Mouse (Mus musculus) CH12.LX (cell line): ENCODE data around the gene Tppp. TPM values are rescaled to one million over a fixed set of nuclear protein-coding genes. Genes with fewer than 3 reads are reported as not detected.

Experiments used
- DNase-seq: peaks from one replicate; pipeline ENCODE4 v3.0.0-alpha.2; 2013; ENCODE audit errors: extremely low read depth
- H3K27ac ChIP-seq: 2 replicates; pipeline ENCODE4 v1.5.1; 2012; ENCODE audit warnings: low read depth, mild to moderate bottlenecking, control low read depth, moderate library complexity; ENCODE audit not compliant: insufficient read depth
- H3K27me3 ChIP-seq: replicated peaks from 2 replicates; pipeline ENCODE3; 2012; ENCODE audit warnings: inconsistent platforms
- H3K36me3 ChIP-seq, 2 experiments: replicated peaks in 1 of 2; 2 replicates each; pipeline versions ENCODE3 to v1.6.1; 2012; ENCODE audit warnings: inconsistent platforms in 1 of 2, low read length in 1 of 2, mild to moderate bottlenecking in 1 of 2, mixed read lengths in 1 of 2, moderate library complexity in 1 of 2; ENCODE audit not compliant: control insufficient read depth in 1 of 2, insufficient read depth in 1 of 2
- H3K4me1 ChIP-seq, 2 experiments: 2 replicates each; pipeline ENCODE4 v1.6.1; 2012; ENCODE audit warnings: inconsistent platforms in 1 of 2, moderate library complexity in 1 of 2; ENCODE audit not compliant: insufficient read depth in 2 of 2, control insufficient read depth in 1 of 2
- H3K4me2 ChIP-seq: 2 replicates; pipeline ENCODE4 v1.6.1; 2012; ENCODE audit warnings: low read depth, mild to moderate bottlenecking, control low read depth; ENCODE audit not compliant: poor library complexity, insufficient read depth, severe bottlenecking
- H3K4me3 ChIP-seq, 3 experiments: fragments of 150-350 bp in 1 of 3; sonication (generic) in 1 of 3; replicated peaks in 1 of 3; 2 replicates each; pipeline versions ENCODE3 to v1.5.1; 2011 to 2012; ENCODE audit warnings: low read depth in 2 of 3, low read length in 2 of 3, mild to moderate bottlenecking in 2 of 3, moderate library complexity in 2 of 3, control low read depth in 1 of 3, improper control_type of control experiment in 1 of 3, inconsistent platforms in 1 of 3, mixed read lengths in 1 of 3; ENCODE audit not compliant: poor library complexity in 1 of 3
- H3K79me2 ChIP-seq: replicated peaks from 2 replicates; pipeline ENCODE4 v1.6.1; 2012; ENCODE audit warnings: mild to moderate bottlenecking, moderate library complexity; ENCODE audit not compliant: control insufficient read depth, poor library complexity, insufficient read depth, severe bottlenecking; ENCODE audit errors: extremely low read depth
- H3K9ac ChIP-seq: 2 replicates; pipeline ENCODE4 v1.6.1; 2012; ENCODE audit warnings: low read depth, mild to moderate bottlenecking, control low read depth, moderate library complexity; ENCODE audit not compliant: insufficient read depth
- H3K9me3 ChIP-seq: replicated peaks from 2 replicates; pipeline ENCODE3; 2012; ENCODE audit warnings: low read length, inconsistent platforms, mixed read lengths
- BHLHE40 ChIP-seq: IDR thresholded peaks from 2 replicates; pipeline ENCODE4 v1.6.1; 2011; ENCODE audit warnings: mild to moderate bottlenecking, low read depth, low read length, improper control_type of control experiment
- EP300 ChIP-seq: IDR thresholded peaks from 2 replicates; pipeline ENCODE4 v1.6.1; 2011; ENCODE audit warnings: low read length, improper control_type of control experiment
- GABPA ChIP-seq: IDR thresholded peaks from 2 replicates; pipeline ENCODE4 v1.6.1; 2012; ENCODE audit warnings: low read depth, low read length, improper control_type of control experiment, inconsistent platforms; ENCODE audit not compliant: insufficient replicate concordance
- JUND ChIP-seq: conservative IDR thresholded peaks from 2 replicates; pipeline ENCODE4 v1.6.1; 2011; ENCODE audit warnings: low read depth, low read length, improper control_type of control experiment
- MAX ChIP-seq: IDR thresholded peaks from 2 replicates; pipeline ENCODE4 v1.6.1; 2011; ENCODE audit warnings: low read length, improper control_type of control experiment
- MAZ ChIP-seq: IDR thresholded peaks from 2 replicates; pipeline ENCODE4 v1.6.1; 2012; ENCODE audit warnings: low read depth, mild to moderate bottlenecking, inconsistent platforms, low read length, improper control_type of control experiment, moderate library complexity
- MEF2A ChIP-seq: IDR thresholded peaks from 2 replicates; pipeline ENCODE4 v1.6.1; 2014; ENCODE audit warnings: low read depth, mild to moderate bottlenecking, inconsistent platforms, low read length, improper control_type of control experiment, borderline replicate concordance
- MXI1 ChIP-seq: IDR thresholded peaks from 2 replicates; pipeline ENCODE4 v1.6.1; 2011; ENCODE audit warnings: mild to moderate bottlenecking, low read depth, low read length, improper control_type of control experiment
- MYC ChIP-seq: IDR thresholded peaks from 2 replicates; pipeline ENCODE4 v1.6.1; 2011; ENCODE audit warnings: low read depth, mild to moderate bottlenecking, improper control_type of control experiment, low read length
- NELFE ChIP-seq: IDR thresholded peaks from 2 replicates; pipeline ENCODE4 v1.6.1; 2011; ENCODE audit warnings: low read depth, low read length, improper control_type of control experiment
- RCOR1 ChIP-seq: conservative IDR thresholded peaks from 2 replicates; pipeline ENCODE4 v1.6.1; 2012; ENCODE audit warnings: low read depth, mild to moderate bottlenecking, inconsistent platforms, low read length, improper control_type of control experiment
- TBP ChIP-seq: conservative IDR thresholded peaks from 2 replicates; pipeline ENCODE4 v1.6.1; 2011; ENCODE audit warnings: low read depth, low read length, improper control_type of control experiment
- TCF12 ChIP-seq: IDR thresholded peaks from 2 replicates; pipeline ENCODE4 v1.6.1; 2014; ENCODE audit warnings: low read depth, mild to moderate bottlenecking, inconsistent platforms, low read length, improper control_type of control experiment
- ZKSCAN1 ChIP-seq: IDR thresholded peaks from 2 replicates; pipeline ENCODE4 v1.6.1; 2012; ENCODE audit warnings: low read depth, inconsistent platforms, low read length, improper control_type of control experiment, borderline replicate concordance
- ZMIZ1 ChIP-seq: IDR thresholded peaks from 2 replicates; pipeline ENCODE4 v1.6.1; 2012; ENCODE audit warnings: low read depth, mild to moderate bottlenecking, inconsistent platforms, low read length, improper control_type of control experiment
- ZNF384 ChIP-seq: IDR thresholded peaks from 2 replicates; pipeline ENCODE4 v1.6.1; 2012; ENCODE audit warnings: low read depth, low read length, improper control_type of control experiment, inconsistent platforms
- dilution Hi-C: fragments of 300-500 bp; cut with MboI; formaldehyde crosslinking; loops from 2 replicates; pipeline ENCODE4 v1.14.3; 2020; ENCODE audit warnings: low sequenced_read_pairs; ENCODE audit not compliant: extremely low pct_unique_long_range_greater_than_20kb, extremely low pct_ligation_motif_present
- in situ Hi-C: fragments of 300-500 bp; cut with MboI; formaldehyde crosslinking; loops from 3 replicates; pipeline ENCODE4 v1.14.3; 2019; ENCODE audit warnings: low sequenced_read_pairs, low pct_ligation_motif_present, low pct_unique_long_range_greater_than_20kb, mixed read lengths
- polyA plus RNA-seq: library from polyadenylated mRNA; unstranded; fragments of >175 nt; gene quantifications from 2 replicates; pipeline ENCODE4 v1.2.1, GENCODE M21; 2012; ENCODE audit warnings: low read depth; ENCODE audit not compliant: insufficient read length
- total RNA-seq, 2 experiments: library from RNA; depleted of rRNA; stranded (reverse); fragments of 300-350 nt in 1 of 2; fragments of >200 nt in 1 of 2; gene quantifications; 2 replicates each; pipeline ENCODE4 v1.2.3; 2012 to 2014

Gene Tppp
- total and polyA plus RNA-seq, 3 experiments: 0.05 to 0.08 TPM; not detected in 1

GRCm38 (mm10) chr13:73961177-73961576 lies 48.0 kb upstream of the Tppp start:
- Histone ChIP-seq H3K27ac (no peak overlapping the region), H3K4me2 (no peak overlapping the region), H3K9me3 (no peaks in the 10 kb centered on the region), H3K9ac (no peak overlapping the region), H3K27me3 (no peaks in the 10 kb centered on the region), H3K36me3 (peaks cover 47 to 66% of the 10 kb centered on the region in 2 experiments), H3K4me1 (no peaks in the 10 kb centered on the region), H3K79me2 (no peaks in the 10 kb centered on the region), H3K4me3 (no peak overlapping the region)
- no peak for TF ChIP-seq MYC
- in situ Hi-C loops: no loop called here
- no peak for DNase-seq
- dilution Hi-C loops: no loop called here

- TF ChIP-seq JUND (no peak), TCF12 (no peak), ZNF384 (no peak), NELFE (no peak), MAZ (no peak), MAX (no peak), MYC (no peak), BHLHE40 (no peak), TBP (no peak), MXI1 (no peak), EP300 (no peak), GABPA (no peak), RCOR1 (no peak), MEF2A (no peak), ZKSCAN1 (no peak), ZMIZ1 (no peak)
- TF ChIP-seq, all 38 proteins: peak for 0
- Histone ChIP-seq H3K36me3 (peaks cover 33 to 43% of the 10 kb centered on the region in 2 experiments), H3K4me1 (no peaks in the 10 kb centered on the region), H3K79me2 (no peaks in the 10 kb centered on the region), H3K27me3 (no peaks in the 10 kb centered on the region), H3K4me3 (no peak within 1 kb of the TSS), H3K9ac (no peak within 1 kb of the TSS), H3K27ac (no peak within 1 kb of the TSS), H3K9me3 (no peaks in the 10 kb centered on the region), H3K4me2 (no peak within 1 kb of the TSS)
- in situ Hi-C loops (no loop called here), dilution Hi-C loops (no loop called here)
- DNase-seq: no peak
Observed at GRCm38 (mm10) chr13:73963551-73963950, 45.7 kb upstream of the Tppp start, which contains the start of gene Zdhhc11. Zdhhc11 (plus strand) TSS chr13:73963851.
